Mouse (Mus musculus): ENCODE measurements at regions not wholly inside any gene's neighbourhood (a gene's known extent, or its start where the extent isn't known, plus 50 kb on each side); places are given as distances from the start of the nearest gene placed in this dataset.

DNA sequence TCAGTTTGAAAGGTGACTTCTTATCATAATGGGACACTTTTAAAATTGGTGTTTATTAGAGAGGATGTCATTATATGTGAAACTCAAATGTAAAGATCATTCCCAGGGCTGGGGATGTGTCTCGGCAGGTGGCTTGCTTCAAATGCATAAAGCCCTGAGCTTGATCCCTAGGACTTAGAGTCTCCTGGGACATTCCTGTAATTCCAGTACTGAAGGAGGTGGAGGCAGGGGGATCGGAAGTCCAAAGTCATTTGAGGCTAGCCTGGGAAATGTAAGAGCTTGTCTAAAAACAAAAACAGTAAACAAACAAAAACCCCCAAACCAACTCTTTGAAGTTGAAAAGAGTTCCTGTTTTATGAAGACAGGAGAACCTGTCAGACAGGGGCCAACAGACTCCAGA lies 94.6 kb upstream of the Map3k1 start:
- TF ChIP-seq CTCF (IDR thresholded peaks at IDR 0.05; ENCODE audit: insufficient read depth, low read depth, low read length) (no peak), POLR2A (IDR thresholded peaks at IDR 0.05; ENCODE audit: insufficient read depth, low read depth, low read length) (no peak)

Measured in olfactory bulb, adult 2 months (tissue).